Mouse (Mus musculus): ENCODE results near the gene Myh8.

Myh8 gene

DNA sequence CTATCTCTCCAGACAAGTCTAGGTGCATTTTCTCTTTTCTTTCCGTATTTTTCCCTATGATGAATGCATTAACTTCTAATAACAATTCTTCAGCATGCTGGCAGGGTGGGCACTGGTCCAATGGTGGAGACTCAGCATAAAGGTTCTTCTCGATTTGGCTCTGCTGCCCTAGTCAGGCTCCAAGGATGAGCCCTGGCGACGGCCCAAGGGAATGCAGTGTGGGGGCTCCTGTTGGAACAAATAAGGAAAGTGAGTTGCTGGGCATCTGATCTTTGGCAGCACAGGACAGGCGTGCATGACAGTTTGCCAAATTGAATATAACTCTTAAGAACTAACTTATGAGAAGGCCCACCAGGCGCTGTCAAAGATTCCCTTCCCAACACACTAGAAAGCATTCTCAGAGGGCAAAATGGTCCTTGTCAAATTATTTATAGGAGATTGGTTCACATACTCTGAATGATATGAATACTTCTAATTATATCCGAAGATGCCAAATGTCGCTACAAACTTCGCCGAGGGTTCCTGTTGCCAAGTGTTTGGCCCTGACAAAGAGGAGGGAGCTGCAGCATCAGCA is at the start of gene Myh8:
TSS of gene Myh8 (plus strand) at position 524 of the 574 bp plus-strand sequence.
- DNase-seq (ENCODE audit: low spot score in 2 of 2): no peak

DNA sequence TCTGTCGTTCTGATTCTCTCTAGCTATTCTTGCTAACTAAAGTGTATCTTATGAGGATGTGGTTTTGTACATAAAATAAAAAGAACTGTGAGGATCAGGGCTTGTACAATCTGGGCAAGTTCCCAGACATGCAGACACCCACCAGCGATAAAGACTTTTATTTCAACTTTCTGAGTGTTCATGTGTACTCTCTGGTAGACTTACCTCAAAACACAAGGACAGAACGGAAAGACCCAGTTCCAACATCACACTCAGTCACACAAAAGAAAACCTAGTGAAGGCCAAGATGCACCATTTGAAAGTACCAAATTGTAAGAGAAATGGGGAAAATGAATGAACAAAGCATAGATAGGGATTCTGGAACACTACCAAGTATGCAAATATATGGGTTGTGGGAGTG is 48.2 kb upstream of the Myh8 start:
- no peak for DNase-seq (ENCODE audit: low spot score in 2 of 2)

DNA sequence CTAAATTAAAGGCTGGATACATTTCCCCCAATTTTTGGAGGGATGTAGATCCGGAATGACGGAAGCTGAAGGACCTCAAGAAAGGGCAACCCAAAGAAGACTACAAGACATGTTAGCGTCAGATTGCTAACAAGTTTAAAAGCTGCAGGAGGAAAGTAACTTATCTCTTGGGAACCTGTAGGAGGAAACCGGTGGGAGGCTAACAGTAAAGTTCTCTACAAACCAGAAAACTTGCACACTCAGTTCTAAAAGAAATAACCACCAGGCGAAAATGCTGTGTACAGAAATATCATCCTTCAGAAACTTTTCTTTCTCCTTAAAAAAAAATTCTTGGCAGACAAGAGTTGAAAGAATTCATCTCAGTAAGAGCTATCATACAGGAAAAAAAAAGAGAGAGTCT is 47.8 kb upstream of the Myh8 start:
- DNase-seq (ENCODE audit: low spot score in 2 of 2): peak in 1 of 2 experiments; percentile 34

DNA sequence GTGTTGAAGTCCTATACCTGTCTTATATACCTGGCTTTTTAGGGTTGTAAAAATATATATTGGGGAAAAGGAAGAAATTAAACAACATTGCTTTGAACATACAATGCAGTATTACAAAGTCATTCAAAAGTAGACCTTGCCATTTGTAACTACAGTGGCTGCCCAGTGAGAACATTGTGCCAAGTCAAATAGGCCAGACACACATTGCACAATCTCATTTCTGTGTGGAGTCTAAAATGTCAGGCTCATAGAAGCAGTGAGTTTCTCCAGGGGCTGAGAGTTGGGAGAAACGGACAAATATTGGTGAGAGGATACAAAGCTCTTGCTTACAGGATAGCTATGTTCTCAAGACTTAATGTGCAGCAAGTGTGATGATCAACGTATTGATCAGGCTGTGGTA is 47.0 kb upstream of the Myh8 start:
- no peak for DNase-seq (ENCODE audit: low spot score in 2 of 2)

DNA sequence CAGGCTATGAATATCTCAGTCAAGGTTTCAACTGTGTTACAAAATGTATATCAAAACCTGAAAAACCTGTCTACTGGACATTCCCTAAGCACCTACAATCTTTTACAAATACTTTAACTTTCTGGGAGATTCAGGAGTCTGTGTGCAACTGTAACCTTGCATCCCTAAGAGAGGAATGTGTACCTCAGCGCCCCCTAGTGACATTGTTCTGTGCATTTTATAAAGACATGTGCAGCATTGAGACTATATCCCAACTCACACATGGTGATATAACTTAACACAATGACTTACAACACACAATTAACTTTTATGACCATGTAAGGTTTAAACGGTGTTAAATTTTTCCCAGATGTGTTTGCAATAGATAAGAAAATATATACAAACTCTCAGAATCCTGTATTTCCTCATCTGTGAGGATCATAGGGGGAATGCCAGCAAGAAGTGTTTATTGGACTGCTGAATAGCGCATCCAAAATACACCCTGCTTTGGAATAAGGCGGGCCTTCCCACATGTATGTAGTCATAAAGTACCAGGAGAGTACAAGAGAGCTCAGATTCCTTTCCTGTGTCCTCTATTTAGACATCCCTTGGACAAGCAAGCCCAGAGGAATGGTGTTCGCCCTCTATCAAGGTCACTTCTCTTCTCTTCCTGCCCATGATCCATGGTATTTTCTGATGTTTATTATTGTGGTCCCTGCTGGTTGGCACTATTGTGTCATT is 41.1 kb upstream of the Myh8 start:
- peak in 1 of 2 experiments; percentile 69 for DNase-seq (ENCODE audit: low spot score in 2 of 2)

DNA sequence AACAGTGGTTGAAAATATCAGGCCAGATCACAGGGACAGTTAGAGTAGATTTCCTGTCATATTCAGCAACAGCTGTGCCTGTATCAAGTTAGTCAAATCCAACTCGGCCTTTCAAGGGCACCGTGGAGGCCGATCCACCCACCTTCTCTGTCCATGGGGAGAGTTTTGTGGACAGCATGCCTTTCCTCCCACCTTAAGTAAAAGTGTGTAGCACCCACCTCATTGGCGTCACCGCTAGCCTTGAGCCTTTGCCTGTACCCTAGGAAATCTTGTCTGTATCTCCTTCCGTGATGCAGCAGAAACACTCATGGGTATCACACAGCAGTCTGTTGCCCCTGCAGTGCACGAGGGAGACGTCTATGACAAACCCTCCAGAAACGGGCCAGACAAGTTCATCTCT is 40.1 kb upstream of the Myh8 start:
- DNase-seq (ENCODE audit: low spot score in 2 of 2): no peak

DNA sequence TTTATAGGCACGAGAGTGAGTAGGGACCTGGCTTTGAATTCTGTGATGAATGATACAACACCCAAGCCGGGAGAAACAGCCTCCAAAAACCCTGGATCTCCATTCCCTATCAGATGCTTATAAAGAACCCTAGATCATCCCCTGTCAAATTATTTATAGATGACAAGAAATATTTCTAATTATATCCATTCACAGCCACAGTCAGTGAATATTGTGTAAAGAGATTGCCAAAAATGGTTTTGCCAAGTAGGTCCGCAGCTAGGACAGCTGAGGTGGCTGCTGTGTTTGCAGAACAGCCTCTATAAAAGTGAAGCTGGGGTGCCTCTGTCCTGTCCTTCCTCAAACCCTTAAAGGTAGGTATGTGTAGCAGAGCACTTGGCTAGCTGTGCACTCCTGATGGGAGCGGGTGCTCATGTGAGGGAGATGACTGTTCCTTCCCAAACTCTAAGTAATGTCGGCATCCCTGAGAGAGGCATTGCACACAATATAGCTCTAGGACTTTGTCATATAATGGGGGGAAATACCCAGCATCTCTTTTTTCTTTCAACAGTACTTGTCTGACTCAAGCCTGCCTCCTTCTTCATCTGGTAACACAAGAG is 39.3 kb upstream of the Myh8 start, which contains the start of gene Myh4:
TSS of gene Myh4 (plus strand) at position 549 of the 599 bp plus-strand sequence.
- no peak for DNase-seq (ENCODE audit: low spot score in 2 of 2)

DNA sequence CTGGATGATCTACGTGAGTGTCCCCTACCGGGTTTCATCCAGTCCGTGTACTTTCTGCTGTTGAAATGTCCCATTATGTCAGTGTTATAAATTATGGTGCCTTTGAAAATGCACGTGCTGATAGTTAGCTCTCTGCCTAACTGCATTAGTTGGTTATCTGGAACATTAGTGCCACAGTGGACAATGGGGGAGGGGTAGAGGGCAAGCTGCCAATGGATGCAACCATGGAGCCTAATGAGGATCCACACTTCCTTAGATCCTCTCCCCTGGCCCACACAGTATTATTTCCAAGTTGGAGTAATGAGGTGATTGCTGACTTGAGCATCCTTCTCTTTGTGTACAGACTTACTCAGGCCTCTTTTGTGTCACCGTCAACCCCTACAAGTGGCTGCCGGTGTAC is 35.9 kb upstream of the Myh8 start:
- DNase-seq (ENCODE audit: low spot score in 2 of 2): no peak

DNA sequence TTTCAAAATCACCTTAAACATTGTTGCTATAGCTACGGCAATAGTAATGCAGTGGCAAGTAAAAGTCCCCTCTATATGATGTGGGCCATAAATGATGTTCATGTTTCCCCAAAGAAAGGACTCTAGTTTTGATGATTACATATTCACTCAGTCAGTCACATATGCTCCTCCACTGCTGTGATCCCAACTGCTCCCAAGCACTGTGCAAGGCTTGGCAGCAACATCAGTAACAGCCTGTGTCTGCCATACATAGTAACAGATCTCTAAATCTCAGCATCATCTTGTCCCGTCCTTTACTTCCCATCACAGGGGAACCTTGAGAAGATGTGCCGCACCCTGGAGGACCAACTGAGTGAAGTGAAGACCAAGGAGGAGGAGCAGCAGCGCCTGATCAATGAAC is 23.2 kb upstream of the Myh8 start:
- DNase-seq (ENCODE audit: low spot score in 2 of 2): peak in 1 of 2 experiments; percentile 14

DNA sequence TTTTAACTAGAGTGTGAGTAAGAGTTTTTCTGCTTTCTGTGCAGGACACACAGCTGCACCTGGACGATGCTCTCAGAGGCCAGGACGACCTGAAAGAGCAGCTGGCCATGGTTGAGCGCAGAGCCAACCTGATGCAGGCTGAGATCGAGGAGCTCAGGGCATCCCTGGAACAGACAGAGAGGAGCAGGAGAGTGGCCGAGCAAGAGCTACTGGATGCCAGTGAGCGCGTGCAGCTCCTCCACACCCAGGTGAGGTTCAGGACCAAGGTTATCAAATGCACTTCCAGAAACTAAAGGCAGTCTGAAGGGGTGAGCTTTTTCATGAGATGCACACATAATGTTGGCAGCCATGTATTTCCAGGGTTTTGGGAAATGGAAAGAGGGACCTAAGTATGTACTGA is 19.9 kb upstream of the Myh8 start:
- no peak for DNase-seq (ENCODE audit: low spot score in 2 of 2)

DNA sequence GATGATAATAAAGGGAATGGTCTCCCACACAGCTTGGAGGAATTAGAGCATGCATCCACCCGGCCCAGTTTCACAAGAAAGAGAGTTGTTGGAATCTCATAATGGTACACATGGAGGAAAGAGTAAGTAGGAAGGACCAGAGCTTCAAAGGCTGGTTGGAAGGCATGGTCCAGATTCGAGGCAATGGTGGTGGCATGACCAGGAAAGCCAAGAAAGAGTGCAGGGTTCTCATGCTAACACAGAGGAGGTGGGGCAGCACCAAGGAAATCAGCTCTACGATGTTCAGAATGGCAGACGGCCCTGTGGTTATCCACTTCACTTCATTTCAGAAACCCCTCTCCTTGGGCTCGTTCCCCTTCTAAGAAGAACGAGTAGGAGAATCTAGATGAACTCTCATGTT is 16.0 kb upstream of the Myh8 start:
- DNase-seq (ENCODE audit: low spot score in 2 of 2): no peak

DNA sequence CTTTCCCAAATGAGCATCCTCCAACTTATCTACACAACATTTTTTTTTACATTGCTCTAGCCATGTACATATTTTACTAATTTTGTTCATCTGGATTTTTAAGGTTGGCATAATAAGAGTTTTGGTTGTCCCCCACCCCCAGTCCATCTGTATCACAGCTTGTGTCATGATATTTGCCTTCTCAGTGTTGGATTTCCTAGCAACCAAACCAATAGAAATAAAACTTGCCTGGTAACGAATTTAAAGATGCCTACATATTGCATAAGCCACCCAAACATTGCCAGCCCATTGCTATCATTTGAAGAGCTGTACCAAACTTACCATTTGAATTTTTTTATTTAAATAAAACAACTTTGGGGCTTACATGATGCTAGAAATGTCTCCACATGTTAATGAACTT is 16.5 kb downstream of the Myh8 start:
- DNase-seq (ENCODE audit: low spot score in 2 of 2): peak; percentile 10 to 20

DNA sequence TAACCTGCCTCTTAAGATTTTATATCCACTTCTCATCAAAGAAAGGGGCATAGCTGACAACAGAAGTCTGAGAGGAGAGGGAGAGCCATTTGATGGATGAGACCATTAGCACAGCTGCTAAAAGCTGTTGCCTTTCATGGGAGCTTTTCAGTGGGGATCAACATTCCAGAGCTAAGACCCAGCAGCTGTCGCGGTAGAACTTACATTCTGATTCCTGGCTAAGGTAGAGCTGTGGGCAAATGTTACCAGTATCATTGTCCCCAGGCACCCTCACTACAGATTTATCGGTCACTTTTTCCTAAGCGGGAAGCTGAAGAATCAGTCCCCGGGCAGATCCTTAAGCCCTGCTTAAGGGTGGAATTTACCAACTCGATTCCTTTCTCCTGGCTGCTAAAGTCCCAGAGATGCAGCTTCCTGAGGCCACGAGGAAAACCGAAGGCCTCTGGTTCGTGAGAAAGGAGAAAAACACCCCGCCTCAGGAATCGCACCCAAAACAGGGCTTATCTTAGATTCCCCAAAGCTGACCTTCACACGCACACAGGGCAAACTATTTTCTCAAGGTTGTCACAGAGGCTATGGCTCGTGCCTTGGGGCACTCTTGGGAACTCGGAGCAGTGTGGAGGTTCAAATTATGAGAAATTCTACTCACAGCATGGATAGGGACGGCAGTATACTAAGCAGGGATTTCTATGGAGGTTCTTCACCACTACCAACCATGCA is 37.0 kb downstream of the Myh8 start:
- DNase-seq (ENCODE audit: low spot score in 2 of 2): no peak

DNA sequence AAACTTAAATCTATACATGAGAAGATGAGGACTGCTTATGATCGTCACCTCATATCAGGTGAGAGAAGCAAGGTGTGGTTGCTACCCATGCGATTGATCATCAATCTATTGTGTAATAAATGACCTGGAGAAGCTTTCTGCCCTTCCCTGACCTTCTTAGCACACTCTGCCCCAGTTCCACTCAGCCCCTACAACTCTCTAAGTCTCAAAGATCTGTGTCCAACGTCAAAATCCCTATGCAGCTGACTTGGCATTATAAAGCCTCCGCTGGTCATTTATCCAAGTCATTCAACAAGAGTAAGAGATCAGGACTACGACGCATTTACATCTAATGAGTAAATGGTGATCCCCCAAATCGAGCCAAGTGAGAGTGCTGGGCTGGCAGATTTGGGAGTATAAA is 44.4 kb downstream of the Myh8 start, which contains the start of gene Myh13:
TSS of gene Myh13 (plus strand) at position 301 of the 400 bp plus-strand sequence.
- DNase-seq (ENCODE audit: low spot score in 2 of 2): no peak

DNA sequence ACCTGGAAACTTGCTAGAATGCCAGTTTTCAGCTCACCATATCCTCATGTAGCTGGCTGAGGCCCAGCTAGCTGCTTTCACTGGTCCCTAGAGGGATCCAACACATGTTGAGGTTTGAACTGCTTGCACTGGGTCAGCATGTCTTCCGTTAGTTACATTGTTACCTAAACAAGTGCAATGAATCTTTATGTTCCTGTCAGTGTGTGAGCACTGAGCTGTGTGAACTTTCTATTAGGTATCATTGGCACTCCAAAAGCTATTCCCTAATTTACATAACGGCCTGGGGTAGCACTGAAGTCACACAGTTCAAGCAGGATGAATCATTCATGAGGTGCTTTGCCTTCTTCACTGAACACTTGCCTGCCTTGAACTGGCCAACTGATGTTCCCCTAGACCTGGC is 49.6 kb downstream of the Myh8 start:
- DNase-seq (ENCODE audit: low spot score in 2 of 2): no peak

DNA sequence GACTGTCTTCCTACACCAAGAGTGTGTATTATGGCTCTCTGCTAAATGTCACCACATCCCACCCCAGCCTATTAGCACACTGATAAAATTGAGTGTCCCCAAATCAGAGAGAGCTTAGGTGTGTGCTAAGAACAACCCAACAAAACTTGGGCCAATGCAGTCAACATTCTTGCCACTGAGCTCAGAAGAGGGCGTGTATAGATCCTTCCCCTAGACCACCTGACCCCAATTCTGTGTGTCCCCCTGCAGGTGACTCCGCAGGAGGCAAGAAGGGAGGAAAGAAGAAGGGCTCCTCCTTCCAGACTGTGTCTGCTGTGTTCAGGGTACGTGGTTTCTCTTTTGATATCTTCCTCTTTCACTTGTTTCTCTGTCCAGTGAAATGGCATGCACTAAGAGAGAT is 67.6 kb downstream of the Myh8 start:
- DNase-seq (ENCODE audit: low spot score in 2 of 2): no peak

DNA sequence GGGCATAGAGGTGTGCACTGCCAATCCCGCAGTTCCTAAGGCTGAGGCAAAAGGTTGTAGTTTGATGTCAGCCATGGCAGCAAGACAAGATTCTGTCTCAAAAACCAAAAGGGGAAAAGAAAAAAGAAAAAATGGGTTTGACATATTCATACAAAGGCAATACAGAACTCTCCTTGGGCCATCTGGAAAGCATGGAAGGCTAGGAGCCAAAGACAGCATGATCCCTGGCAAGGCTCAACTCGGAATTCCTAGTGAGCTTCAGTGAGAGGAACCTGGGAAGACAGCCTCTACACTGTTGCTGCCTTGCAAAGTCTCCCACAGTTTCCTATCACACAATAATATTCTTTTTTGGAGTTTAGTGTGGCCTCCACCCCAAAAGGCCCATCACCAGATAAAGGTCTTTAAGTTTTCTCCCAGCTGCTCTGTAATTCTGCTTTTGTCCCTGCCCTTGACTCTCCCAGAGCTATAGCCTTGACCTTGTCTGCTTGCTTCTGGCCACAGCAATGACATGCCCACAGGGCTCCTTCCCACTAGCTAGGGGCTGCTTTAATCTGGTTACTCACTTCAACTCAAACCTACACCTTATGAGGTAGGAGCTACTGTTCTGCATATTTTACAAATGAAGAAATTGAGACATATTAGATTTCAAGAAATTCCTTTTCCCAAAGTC is 68.4 kb downstream of the Myh8 start:
- DNase-seq (ENCODE audit: low spot score in 2 of 2): no peak

DNA sequence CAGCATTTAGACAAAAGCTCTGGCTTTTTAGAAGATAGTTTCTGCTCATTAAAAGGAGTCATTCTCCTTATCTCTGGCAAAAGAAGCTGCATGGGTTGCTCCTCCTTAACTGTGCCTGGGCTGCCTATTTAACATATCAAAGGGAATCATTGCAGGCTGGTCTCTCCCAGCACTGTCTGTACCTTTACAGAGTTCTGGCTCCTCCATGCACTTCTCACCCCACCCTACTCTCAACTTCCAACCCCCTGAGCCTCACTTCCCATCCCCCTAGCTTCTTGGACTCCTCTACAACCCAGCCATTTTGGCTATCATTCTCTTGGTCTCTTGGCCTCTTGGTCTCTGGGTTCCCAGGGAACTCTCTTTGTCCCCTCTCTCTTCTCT is 68.9 kb downstream of the Myh8 start:
- no peak for DNase-seq (ENCODE audit: low spot score in 2 of 2)

DNA sequence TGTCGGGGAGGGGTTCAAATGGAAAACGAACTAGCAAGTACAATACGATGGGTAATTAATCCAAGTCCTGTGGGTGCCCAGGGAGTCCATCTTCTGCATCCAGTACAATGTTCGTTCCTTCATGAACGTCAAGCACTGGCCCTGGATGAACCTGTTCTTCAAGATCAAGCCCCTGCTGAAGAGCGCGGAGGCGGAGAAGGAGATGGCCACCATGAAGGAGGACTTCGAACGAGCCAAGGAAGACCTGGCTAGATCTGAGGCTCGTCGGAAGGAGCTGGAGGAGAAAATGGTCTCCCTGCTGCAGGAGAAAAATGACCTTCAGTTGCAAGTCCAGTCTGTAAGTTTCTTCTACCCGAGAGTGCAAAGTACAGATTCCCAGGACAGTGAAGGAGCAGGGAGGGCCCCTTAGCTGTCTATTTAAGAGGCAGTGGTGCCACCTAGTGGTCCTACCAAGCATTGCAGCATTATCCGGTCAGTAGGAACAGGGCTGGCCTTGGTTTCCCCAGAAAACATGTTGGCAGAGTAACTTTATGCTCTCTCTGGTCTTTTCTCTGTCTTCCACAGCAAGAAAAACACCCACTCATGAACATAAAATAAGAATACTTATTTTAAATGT is 73.3 kb downstream of the Myh8 start:
- DNase-seq (ENCODE audit: low spot score in 2 of 2): peak; percentile 15 to 90

DNA sequence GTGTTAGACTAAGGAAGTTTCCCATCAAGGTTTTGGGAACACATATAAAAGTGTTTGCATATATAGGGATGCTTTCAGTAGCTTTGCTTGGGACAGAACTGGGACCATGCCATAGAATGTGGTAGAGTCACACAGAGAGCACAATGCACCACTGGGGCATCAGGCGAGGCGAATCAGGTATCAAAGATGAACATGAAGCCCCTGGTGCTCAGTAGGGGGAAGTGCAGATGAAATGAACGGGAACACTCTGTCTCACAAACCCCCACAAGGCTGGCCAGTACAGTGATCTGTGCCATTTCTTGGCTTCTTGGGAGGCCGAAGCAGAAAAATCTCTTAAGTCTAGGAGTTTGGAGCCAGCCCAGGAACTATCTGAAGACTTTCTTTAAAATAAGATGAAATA is 76.1 kb downstream of the Myh8 start:
- no peak for DNase-seq (ENCODE audit: low spot score in 2 of 2)

DNA sequence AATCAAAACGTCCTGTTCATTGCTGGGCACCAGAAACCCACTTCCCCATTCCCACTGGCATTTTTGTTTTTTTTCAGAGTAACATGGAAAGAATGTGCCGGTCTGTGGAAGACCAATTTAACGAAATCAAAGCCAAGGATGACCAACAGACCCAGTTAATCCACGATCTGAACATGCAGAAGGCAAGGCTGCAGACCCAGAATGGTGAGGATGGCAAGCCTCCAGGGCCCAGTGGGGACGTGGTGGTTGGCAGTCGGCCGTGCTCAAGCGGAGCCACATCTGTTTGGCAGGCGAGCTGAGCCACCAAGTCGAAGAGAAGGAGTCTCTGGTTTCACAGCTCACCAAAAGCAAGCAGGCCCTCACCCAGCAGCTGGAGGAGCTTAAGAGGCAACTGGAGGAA is 81.1 kb downstream of the Myh8 start:
- no peak for DNase-seq (ENCODE audit: low spot score in 2 of 2)

Measured in left cerebral cortex, adult 9 months (tissue).